Mouse (Mus musculus): ENCODE data around the gene Lin37.

Lin37 gene

GRCm38 (mm10) chr7:30552102-30553020 is 7.3 kb downstream of the Lin37 start, which contains the start of the genes Hspb6 and Proser3:
Gene Hspb6 (plus strand): TSS chr7:30552178.
Gene Proser3 (minus strand): TSS chr7:30552299.
- DNase-seq (ENCODE audit: low spot score) = peak; percentile 98

- DNase-seq (ENCODE audit: low spot score) = peak; percentile 57
Measured at GRCm38 (mm10) chr7:30551445-30552101, 8.1 kb downstream of the Lin37 start.

DNA sequence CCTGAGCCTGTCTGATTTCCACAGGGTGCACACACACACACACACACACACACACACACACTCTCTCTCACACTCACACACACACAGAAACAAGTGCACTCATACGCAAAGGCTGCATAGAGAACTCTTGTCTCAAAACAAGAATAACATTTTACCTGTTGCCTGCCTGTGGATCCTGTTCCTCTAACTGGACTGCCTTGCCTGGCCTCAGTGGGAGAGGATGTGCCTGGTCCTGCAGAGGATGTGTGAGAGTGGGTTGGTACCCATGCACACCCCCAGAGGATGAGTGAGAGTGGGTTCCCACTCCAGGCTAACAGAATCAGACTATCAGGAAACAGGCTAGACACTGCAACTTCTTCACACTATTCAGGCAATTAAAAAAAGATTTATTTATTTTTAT is 9.0 kb downstream of the Lin37 start:
- DNase-seq (ENCODE audit: low spot score) = no peak

DNA sequence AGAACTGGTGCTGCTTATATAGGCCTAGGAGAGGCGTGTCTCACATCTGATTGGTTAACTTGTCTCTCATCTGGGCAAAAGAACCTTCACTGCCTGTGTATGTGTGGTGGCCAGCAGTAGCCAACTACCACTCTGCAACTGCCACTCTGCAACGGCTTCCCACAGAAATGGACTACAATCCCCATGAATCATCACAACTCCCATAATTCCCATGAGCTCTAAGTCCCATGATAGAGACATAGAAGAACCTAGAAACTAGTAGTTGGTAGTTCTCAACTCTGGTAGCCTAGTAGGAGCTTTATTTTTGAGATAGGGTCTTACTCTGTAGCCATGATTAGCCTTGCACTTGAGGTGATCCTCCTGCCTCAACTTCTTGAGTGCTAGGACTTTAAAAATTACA is 9.8 kb downstream of the Lin37 start:
- no peak for DNase-seq (ENCODE audit: low spot score)

DNA sequence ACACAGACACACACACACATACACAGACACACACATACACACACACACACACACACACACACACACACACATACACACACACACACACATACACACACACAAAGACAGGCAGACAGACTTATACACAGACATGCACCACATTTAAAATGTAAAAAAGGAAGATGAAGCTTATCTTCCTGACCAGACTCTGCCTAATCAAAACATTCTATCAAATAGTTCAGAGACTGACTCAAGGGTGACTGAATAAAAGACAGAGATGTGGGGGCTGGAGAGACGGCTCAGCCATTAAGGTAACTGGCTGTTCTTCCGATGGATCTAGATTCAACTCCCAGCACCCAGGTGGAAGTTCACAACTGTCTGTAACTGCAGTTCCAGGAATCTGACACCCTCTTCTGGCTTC is 15.3 kb downstream of the Lin37 start:
- DNase-seq (ENCODE audit: low spot score) = no peak

- no peak for DNase-seq (ENCODE audit: low spot score)
Measured at GRCm38 (mm10) chr7:30540572-30540971, 19.1 kb downstream of the Lin37 start.

DNA sequence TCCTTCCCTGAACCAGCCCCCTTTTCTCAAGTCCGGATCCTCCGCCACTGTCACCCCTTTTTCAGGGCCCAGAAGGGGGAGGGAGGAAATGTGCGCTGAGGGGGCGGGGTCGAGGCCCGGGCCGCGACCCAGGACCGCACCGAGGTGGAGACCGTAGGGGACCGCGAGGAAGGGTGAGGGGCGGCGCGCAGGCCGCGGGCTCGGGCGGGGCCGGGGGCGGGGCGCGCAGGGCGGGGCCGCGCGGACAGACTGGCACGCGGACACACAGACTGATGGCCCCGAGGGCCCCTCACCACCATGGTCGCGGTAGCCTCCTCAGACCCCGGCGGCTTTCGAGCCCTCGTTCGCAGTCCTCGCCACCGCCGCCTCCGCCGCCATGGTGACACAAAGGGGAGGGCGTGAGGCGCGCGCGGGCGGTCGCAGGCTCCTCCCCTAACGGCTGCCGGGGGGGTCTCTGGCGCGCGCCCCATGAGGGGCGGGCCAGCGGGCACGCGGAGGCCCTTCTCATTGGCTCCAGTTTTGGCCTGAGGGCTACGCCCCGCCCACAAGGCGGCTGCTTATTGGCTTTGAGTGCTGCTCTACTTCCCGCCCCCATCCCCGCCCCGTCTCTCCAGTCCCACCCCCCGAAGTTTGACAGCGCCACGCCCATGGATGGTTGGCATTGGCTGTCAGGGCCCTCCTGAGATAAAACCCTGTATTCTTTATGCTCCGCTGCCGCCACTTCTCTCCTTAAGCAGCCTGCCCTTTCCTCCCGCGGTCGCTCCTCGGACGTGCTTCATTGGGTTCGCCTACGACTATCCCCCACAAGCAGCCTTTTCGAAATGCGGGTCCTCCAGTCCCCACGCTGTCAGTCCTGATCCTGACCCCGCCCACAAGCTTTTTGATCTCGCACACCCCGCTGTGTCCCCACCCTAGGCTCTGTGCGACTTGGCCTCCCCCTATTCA is 24.7 kb downstream of the Lin37 start, which contains the start of gene Arhgap33:
Gene Arhgap33 (minus strand): TSS at position 428 of the 945 bp plus-strand sequence.
- DNase-seq (ENCODE audit: low spot score) = peak; percentile 95

GRCm38 (mm10) chr7:30533941-30534632 is 25.6 kb downstream of the Lin37 start:
- no peak for DNase-seq (ENCODE audit: low spot score)

GRCm38 (mm10) chr7:30532931-30533330 is 26.7 kb downstream of the Lin37 start:
- no peak for DNase-seq (ENCODE audit: low spot score)

GRCm38 (mm10) chr7:30531291-30531815 is 28.3 kb downstream of the Lin37 start:
- DNase-seq (ENCODE audit: low spot score) = no peak

DNA sequence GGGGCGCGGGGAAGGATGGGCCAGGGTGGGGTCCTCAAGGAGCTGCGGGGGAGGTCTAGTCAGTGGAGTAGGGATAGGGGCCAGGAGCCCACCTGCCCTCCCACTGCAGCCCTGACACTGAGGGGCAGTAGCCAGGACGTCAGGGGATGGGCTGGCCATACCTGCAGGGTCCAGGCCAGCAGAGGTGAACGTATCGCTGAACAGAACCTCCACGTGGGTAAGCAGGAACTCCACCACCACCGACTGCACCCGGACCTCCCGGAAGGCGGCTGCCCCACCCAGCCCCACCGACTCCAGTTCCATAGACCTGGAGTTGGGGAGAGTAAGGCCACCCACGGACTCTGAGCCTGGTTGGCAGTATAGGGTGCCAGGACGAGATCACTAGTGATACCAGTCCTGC is 32.7 kb downstream of the Lin37 start:
- DNase-seq (ENCODE audit: low spot score) = no peak

DNA sequence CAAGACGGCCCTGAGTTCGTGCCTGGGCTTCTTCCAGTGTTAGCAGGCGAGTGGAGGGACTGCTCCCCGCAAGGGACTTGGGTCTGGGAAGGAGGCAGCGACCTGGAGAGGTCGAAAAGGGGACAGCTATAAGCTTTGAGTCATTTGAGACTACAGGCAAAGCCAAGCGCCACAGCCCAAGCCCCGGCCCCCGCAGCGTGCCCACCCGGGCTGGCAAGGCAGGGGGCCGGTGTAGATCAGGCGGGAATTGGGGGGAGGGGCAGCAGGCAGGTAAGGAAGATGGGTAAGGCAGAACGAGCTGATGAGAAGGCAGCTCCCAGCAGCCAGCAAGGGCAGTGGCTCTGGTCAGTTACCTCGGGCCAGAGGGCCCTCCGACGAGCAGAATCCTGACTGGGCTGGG is 33.2 kb downstream of the Lin37 start:
- DNase-seq (ENCODE audit: low spot score) = no peak

GRCm38 (mm10) chr7:30525954-30526353 is 33.7 kb downstream of the Lin37 start:
- DNase-seq (ENCODE audit: low spot score) = no peak

DNA sequence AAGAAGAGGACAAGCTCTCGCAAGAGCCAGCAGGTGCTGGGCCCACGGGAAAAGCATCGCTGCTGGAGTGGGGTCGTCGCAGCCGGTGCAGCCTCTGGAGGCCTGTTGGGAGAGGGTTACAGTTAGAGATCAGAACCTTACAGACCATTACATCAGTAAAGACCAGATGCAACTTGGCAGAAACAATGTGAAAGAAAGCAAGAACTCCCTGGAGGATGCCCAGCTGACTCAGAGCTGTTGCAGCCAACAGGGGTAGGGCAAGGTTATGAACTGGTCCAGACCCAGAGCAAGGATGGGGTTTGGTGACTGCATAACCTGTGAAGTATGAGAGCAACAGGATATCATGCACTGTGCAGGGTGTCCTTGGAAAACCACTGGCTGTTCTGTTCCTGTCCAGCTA is 35.2 kb downstream of the Lin37 start:
- DNase-seq (ENCODE audit: low spot score) = no peak

DNA sequence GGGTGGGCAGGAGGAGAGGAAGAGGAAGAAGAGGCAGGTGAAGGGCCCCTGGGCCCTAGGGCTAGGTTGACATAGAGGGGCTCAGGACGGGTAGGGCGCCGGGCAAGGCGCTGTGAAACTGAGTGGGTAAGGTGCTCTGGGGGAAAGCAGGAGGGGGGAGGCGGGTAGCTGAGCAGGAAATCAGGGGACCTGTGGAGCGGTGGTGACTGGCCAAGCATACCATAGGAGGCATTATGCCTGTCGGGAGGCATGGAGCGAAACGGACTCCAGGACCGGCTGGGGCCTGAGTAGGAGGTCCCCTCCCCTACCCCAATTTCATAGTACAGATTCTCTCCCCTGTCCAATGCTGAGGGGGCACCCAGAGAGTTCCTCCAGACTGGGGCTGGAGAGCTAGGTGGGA is 36.8 kb downstream of the Lin37 start:
- DNase-seq (ENCODE audit: low spot score) = no peak

- no peak for DNase-seq (ENCODE audit: low spot score)
Measured at GRCm38 (mm10) chr7:30520856-30521255, 38.8 kb downstream of the Lin37 start.

- DNase-seq (ENCODE audit: low spot score) = no peak
Measured at GRCm38 (mm10) chr7:30520396-30520795, 39.2 kb downstream of the Lin37 start.

GRCm38 (mm10) chr7:30518325-30518724 is 41.3 kb downstream of the Lin37 start:
- no peak for DNase-seq (ENCODE audit: low spot score)

DNA sequence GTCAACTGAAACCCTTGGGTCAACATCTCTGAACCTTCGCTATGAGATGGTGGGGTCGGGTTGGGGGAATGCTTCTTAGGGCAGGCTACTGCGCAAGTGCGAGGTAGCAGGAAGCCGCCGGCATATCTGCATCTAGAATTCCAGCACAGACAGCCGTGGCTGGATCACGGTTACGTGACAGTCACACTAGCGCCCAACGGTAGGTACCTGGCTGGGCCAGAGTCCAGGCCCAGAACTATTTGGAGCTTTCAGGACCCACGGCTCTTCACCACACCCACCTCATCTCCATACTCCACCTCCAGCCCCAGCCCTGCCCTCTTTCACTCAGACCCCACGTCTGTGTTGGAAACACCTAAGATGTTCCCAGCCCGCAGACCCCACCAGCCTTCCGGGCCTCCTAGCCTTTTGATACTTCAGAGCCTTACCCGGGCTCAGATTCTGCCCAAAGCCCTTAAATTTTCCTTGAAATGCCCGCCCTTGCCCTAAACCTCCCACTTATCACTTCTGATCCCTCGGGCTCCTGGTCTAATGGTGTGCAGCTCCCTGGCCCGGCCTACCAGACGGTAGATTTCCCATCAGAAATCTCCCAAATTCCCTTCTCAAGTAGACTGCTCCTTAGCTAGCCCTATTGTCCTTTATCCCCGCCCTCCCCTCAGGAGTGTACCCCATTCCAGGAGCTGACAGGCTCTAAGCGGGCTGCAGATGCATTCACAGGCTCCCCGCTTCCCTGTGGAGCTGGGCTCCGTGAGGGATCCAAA is 44.5 kb downstream of the Lin37 start:
- no peak for DNase-seq (ENCODE audit: low spot score)

- no peak for DNase-seq (ENCODE audit: low spot score)
Measured at GRCm38 (mm10) chr7:30508061-30508460, 51.6 kb downstream of the Lin37 start.

Data from urinary bladder, postnatal 14 days (tissue).